Mouse (Mus musculus) layer of hippocampus, postnatal 10 days (tissue): ENCODE results near the gene Tmem200b. TPM values are rescaled to one million over a fixed set of nuclear protein-coding genes. Genes with fewer than 3 reads are reported as not detected.

Experiments used
- DNase-seq, 2 experiments: peaks; one replicate each; pipeline ENCODE4 v3.0.0; 2021; ENCODE audit warnings: low spot score in 2 of 2
- total RNA-seq, 2 experiments: library from RNA; stranded (reverse); gene quantifications; 2 replicates each; pipeline ENCODE4 v1.2.3; 2021

Gene Tmem200b
- total RNA-seq, 2 experiments from 2014 or later, result 1.8 to 2.4 TPM

GRCm38 (mm10) chr4:131949903-131950302 is 28.3 kb downstream of the Tmem200b start:
- no peak for DNase-seq

DNA sequence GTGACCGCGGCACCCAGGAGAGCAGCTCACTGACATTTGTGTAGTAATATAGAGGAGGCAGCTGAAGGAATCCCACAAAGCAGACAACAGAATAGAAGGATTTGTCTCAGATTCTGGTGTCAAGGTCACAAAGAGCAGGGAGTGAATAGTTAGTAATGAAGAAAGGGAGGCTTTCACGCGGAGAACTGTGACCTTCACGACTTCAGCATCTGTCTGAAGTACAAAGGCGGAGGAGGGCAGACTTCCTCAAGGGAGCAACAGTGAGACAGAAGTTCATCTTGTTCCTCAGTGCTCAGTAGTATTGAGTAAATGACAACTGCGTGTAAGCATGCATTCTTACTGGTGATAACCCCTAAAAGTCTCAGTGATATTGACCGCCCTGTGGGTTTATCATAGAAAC is 29.1 kb downstream of the Tmem200b start:
- DNase-seq, result no peak

GRCm38 (mm10) chr4:131957161-131957560 is 35.6 kb downstream of the Tmem200b start:
- no peak for DNase-seq

DNA sequence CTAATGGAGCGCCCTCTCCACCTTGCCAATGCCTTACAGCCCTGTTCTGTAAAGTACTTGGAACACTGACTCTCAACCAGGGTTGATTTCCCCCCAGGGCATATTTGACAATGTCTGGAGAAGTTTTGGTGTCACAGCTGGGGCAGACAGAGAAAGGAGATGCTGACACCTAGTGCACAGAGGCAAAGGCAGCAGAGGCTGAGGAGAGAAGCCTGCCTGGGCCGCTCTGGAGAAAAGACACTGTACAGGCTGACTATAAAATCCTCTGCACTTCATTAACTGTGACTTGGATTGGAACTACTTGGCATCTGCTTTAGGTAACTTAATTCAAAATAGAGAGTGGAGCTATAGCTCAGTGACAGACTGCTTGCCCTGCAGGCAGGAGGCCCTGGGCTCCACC is 47.3 kb downstream of the Tmem200b start:
- peak in 1 of 2 experiments; percentile 22 for DNase-seq

DNA sequence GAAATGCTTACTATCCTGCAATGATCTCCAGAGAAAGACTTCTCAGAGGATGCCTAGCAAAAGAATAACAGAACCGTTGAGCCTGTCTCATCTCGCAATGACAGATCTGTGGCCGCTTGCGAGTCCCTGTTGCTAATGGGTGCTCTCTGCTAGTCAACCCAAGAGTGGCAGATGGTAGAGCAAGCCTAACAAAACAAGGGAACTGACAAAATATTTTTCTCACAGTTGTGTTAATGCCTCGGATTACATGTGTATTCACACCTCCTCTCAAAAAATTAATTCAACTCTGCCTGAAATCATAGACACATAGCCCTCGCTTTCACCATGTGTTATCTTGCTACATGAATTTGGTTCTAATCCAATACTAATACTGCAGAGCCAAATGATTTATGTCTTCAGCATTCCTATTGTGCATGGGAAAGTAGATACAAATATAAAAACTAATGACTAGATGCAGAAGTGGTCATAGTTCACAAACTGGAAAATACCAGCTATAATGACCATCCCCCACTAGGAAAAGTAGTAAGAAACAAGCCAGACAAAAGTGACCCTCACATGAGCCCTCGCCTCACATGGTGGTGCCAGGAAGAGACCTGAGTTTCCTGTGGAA is 48.8 kb downstream of the Tmem200b start:
- DNase-seq, result peak in 1 of 2 experiments; percentile 15

Other genes with a start within 250 kb of the Tmem200b start
- 10 to 100 TPM; 79.5 to 85.9 TPM for gene Ptpru, start 83.5 kb upstream of the Tmem200b start, total RNA-seq
- gene Mecr, start 78.3 kb upstream of the Tmem200b start, total RNA-seq, result 10 to 100 TPM; 33.8 to 38.2 TPM
- 10 to 100 TPM; 74.4 to 77.1 TPM for gene Srsf4, start 48.2 kb upstream of the Tmem200b start, total RNA-seq
- gene Gm10300, start 152.9 kb downstream of the Tmem200b start, total RNA-seq, result not detected
- gene Epb41, start 153.6 kb downstream of the Tmem200b start, total RNA-seq, result 10 to 100 TPM; 30.2 to 33.7 TPM
- gene Oprd1, start 222.7 kb downstream of the Tmem200b start, total RNA-seq, result 1 to 10 TPM; 5.3 to 5.4 TPM